Mouse (Mus musculus): ENCODE data around the gene Opcml.

DNA sequence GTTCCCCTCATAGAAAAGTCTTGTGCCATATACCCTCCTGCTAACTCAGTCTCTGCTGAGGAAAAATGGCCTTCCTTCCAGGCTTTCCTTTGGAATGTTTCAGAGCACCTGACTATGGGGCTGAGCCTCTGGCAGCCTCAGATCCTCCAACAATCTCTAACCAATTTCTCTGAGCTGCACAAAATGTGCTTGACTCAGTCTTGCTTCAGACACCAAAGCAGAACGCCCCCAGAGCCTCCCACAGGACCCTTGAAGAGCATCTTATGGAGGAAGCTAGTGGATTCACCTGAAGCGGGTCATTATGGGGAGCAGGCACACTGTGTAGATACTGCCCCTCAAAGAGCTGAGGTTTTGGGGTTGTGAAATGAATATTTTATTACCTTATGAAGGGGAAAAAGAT is 386.5 kb downstream of the Opcml start:
- TF ChIP-seq POLR2A (IDR thresholded peaks at IDR 0.05; ENCODE audit: low read depth, low read length) (no peak), CTCF (IDR thresholded peaks at IDR 0.05; ENCODE audit: extremely low read depth, insufficient read depth, insufficient read length, insufficient replicate concordance) (no peak)

All from spleen, adult 2 months (tissue).